Mouse (Mus musculus) layer of hippocampus, adult 9-10 months (tissue): ENCODE measurements around the gene Pank4.

Experiments
- DNase-seq: peaks from one replicate; pipeline ENCODE4 v3.0.0; 2022; ENCODE audit warnings: low spot score

Pank4 gene

GRCm38 (mm10) chr4:154943323-154944039 is 20.4 kb upstream of the Pank4 start:
- no peak for DNase-seq

GRCm38 (mm10) chr4:154944121-154944590 is 19.8 kb upstream of the Pank4 start:
- peak; percentile 73 for DNase-seq

GRCm38 (mm10) chr4:154946319-154946718 is 17.6 kb upstream of the Pank4 start:
- no peak for DNase-seq

- no peak for DNase-seq
Measured at GRCm38 (mm10) chr4:154948066-154948939, 15.6 kb upstream of the Pank4 start.

GRCm38 (mm10) chr4:154948940-154949588 is 14.9 kb upstream of the Pank4 start:
- DNase-seq, result no peak

GRCm38 (mm10) chr4:154949589-154949982 is 14.3 kb upstream of the Pank4 start:
- no peak for DNase-seq

- no peak for DNase-seq
Measured at GRCm38 (mm10) chr4:154952461-154953241, 11.3 kb upstream of the Pank4 start.

GRCm38 (mm10) chr4:154956604-154957003 is 7.3 kb upstream of the Pank4 start:
- no peak for DNase-seq

- DNase-seq, result no peak
Measured at GRCm38 (mm10) chr4:154957289-154957993, 6.5 kb upstream of the Pank4 start.

- no peak for DNase-seq
Measured at GRCm38 (mm10) chr4:154958171-154958570, 5.8 kb upstream of the Pank4 start.

GRCm38 (mm10) chr4:154958621-154959020 is 5.3 kb upstream of the Pank4 start:
- no peak for DNase-seq

- no peak for DNase-seq
Measured at GRCm38 (mm10) chr4:154960021-154960689, 3.8 kb upstream of the Pank4 start.

GRCm38 (mm10) chr4:154960690-154961225 is 3.2 kb upstream of the Pank4 start, which contains the start of gene Hes5:
TSS of gene Hes5 (plus strand) at chr4:154960923.
- DNase-seq, result no peak

- no peak for DNase-seq
Measured at GRCm38 (mm10) chr4:154961226-154961738, 2.6 kb upstream of the Pank4 start.

- DNase-seq, result no peak
Measured at GRCm38 (mm10) chr4:154961911-154962310, 2.0 kb upstream of the Pank4 start.

- DNase-seq, result no peak
Measured at GRCm38 (mm10) chr4:154962683-154963082, 1.2 kb upstream of the Pank4 start.

- DNase-seq, result no peak
Measured at GRCm38 (mm10) chr4:154963190-154963836, 610 bp upstream of the Pank4 start.

- DNase-seq, result no peak
Measured at GRCm38 (mm10) chr4:154964581-154965235, 785 bp downstream of the Pank4 start.

GRCm38 (mm10) chr4:154965856-154966255 is 1.9 kb downstream of the Pank4 start:
- DNase-seq, result no peak
